Mouse (Mus musculus) liver, embryonic 13.5 days (tissue): ENCODE data around the gene Rxrb. TPM values are rescaled to one million over a fixed set of nuclear protein-coding genes. Genes with fewer than 3 reads are reported as not detected.
"Not testable (repeated sequence)": the region's sequence is repeated elsewhere in the genome, so short reads cannot be mapped to it uniquely, and the experiment has no call there.

Experiments used
- ATAC-seq: fragments of 200-750 bp; cut with Nextera tagmentation; 2 replicates; pipeline ENCODE4 v1.8.0; 2017; ENCODE audit warnings: low read depth, mild to moderate bottlenecking, moderate number of reproducible peaks, moderate library complexity
- DNase-seq: peaks from one replicate; pipeline ENCODE4 v3.0.0; 2022
- H3K27ac ChIP-seq: fragments of 300-500 bp; sonication (generic); 2 replicates; pipeline ENCODE4 v1.5.1; 2015; ENCODE audit warnings: moderate library complexity, mild to moderate bottlenecking, inconsistent platforms
- H3K27me3 ChIP-seq: fragments of 300-500 bp; sonication (generic); 2 replicates; pipeline ENCODE4 v1.6.1; 2015; ENCODE audit warnings: mild to moderate bottlenecking, inconsistent platforms
- H3K36me3 ChIP-seq: fragments of 300-500 bp; sonication (generic); 2 replicates; pipeline ENCODE4 v1.6.1; 2015; ENCODE audit warnings: mild to moderate bottlenecking, inconsistent platforms
- H3K4me1 ChIP-seq: fragments of 300-500 bp; sonication (generic); replicated peaks from 2 replicates; pipeline ENCODE4 v1.6.1; 2015; ENCODE audit warnings: inconsistent platforms
- H3K4me2 ChIP-seq: fragments of 300-500 bp; sonication (generic); 2 replicates; pipeline ENCODE4 v1.6.1; 2015; ENCODE audit warnings: inconsistent platforms, mild to moderate bottlenecking, moderate library complexity
- H3K4me3 ChIP-seq: fragments of 300-500 bp; sonication (generic); replicated peaks from 2 replicates; pipeline ENCODE4 v1.5.1; 2015; ENCODE audit warnings: mild to moderate bottlenecking, inconsistent platforms
- H3K9ac ChIP-seq: fragments of 300-500 bp; sonication (generic); 2 replicates; pipeline ENCODE4 v1.6.1; 2015; ENCODE audit warnings: mild to moderate bottlenecking, inconsistent platforms
- H3K9me3 ChIP-seq: fragments of 300-500 bp; sonication (generic); replicated peaks from 2 replicates; pipeline ENCODE4 v1.6.1; 2016; ENCODE audit warnings: inconsistent platforms
- WGBS: fragments of 180-500 bp; shearing (Covaris S2); methylation state at CpG from one replicate; pipeline ENCODE4 v1.1.7; 2015; ENCODE audit not compliant: insufficient replicate concordance; 5-methylcytosine and 5-hydroxymethylcytosine counted together
- polyA plus RNA-seq: library from polyadenylated mRNA; unstranded; fragments of >200 nt; fragmentation: Nextera tagmentation; extraction: Ambion mirVana; gene quantifications from 2 replicates; pipeline ENCODE4 v1.2.1, GENCODE M21; 2015

The Rxrb gene
- 18.2 and 18.6 TPM in 2 replicates for polyA plus RNA-seq

DNA sequence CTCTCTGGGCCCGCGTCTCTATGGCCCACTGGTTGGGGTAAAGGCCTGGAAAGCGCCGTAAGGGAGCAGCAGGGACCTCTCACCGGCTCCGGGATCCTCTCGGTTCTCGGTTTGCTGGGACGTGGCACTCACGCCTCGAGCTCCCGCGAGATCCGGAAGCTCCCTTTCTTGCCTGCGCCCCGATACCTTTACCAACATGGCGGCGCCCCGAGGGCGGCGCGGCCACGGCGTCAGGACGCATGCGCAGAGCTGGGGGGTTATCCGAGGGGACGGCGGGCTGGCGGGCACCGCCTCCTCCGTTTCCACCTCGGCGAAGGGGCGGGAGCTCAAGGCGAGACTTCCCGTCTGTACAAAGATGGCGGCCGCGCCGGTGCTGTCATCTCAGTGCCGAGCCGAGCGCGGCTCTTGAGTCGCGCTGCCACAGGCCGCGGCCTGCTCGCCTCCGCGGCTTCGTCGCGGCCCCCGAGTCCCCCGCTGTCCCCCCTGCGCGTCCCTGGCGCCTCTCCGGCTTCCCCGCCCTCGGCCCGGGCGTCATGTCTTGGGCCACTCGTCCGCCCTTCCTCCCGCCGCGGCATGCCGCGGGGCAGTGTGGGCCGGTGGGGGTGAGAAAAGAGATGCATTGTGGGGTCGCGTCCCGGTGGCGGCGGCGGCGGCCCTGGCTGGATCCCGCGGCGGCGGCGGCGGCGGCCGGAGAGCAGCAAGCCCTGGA lies at the start of gene Rxrb, which contains the start of gene Slc39a7:
Rxrb (plus strand) TSS at position 348 of the 709 bp plus-strand sequence.
Slc39a7 (minus strand) TSS at position 218 of the 709 bp plus-strand sequence.
- peaks cover 51% of the 10 kb centered on the region for H3K36me3 ChIP-seq
- WGBS, result under 1% methylated on average over 72 of the region's 88 CpGs
- H3K4me1 ChIP-seq, result peaks cover 68% of the 10 kb centered on the region
- peak within 1 kb of the TSS; percentile 93 for H3K9ac ChIP-seq
- no peaks in the 10 kb centered on the region for H3K9me3 ChIP-seq
- peak within 1 kb of the TSS; percentile 92 for H3K27ac ChIP-seq
- peak; percentile 97 for DNase-seq
- H3K27me3 ChIP-seq, result no peaks in the 10 kb centered on the region
- H3K4me2 ChIP-seq, result peak within 1 kb of the TSS; percentile 96
- H3K4me3 ChIP-seq, result peak within 1 kb of the TSS; percentile 94
- ATAC-seq, result peak; percentile 69

DNA sequence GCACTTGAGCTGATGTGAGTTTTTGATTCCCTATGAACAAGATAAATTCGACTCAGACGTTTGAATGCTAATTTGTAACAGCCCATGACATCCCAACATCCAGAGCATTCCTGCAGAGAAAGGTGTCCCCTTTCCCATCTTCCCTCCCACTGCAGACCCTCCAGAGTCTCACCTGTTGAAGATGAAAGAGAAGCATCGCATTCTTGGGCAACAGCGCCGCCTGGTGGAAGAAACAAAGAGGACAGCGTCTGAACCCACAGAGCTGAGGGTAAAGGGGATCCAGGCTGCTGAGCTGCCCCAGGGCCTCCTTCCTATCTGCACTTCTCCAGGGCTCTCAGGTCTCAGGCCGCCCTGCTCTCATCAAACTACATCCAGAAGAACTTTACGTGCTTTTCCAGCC lies 49.5 kb upstream of the Rxrb start:
- not testable (repeated sequence) for ATAC-seq, H3K9me3 ChIP-seq, H3K9ac ChIP-seq, H3K27ac ChIP-seq, H3K36me3 ChIP-seq
- Histone ChIP-seq H3K4me2 (peak overlapping the region; percentile 80), H3K27me3 (peaks cover 30% of the 10 kb centered on the region), H3K4me1 (peaks cover 41% of the 10 kb centered on the region), H3K4me3 (peak overlapping the region; percentile 65; the same call in 1 of the 2 replicates)
- peak; percentile 64 for DNase-seq
- 5% methylated on average over 8 of the region's 8 CpGs for WGBS

DNA sequence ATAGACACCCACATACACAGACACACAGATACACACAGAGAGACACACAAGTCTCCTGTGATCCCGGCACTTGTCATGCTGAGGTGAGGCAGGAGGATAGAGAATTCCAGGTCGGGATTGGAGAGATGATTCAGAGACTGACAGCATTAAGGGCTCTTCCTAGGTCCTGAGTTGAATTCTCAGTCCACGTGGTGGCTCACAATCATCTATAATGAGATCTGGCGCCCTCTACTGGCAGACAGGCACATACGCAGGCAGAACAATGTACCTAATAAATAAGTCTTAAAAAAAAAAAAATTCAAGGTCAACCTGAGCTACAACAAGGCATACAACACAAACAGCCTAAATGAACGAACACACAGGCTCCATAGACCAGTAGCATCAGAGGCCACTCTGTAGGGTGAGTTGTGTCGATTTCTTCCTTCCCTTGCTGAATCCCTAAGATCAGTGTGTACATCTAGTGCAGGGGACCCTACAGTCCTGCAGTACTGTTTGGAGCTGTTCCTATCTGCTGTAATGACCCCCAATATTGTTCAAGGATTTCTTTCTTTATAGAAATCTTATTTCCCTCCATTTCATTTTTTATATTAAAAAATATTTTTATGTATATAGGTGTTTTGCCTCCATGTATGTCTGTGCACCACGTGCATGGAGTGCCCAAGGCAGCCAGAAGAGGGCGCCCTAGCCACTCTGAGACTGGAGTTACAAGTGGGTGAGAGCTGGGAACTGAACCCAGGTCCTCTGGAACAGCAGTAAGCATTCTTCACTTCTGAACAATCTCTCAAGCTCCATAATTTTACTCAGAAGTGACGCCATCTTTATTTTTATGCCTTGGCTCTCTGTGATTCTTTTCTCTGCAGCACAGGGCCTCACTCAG lies 39.6 kb upstream of the Rxrb start:
- DNase-seq, result peak; percentile 59
- 29% methylated on average over 10 of the region's 10 CpGs for WGBS

DNA sequence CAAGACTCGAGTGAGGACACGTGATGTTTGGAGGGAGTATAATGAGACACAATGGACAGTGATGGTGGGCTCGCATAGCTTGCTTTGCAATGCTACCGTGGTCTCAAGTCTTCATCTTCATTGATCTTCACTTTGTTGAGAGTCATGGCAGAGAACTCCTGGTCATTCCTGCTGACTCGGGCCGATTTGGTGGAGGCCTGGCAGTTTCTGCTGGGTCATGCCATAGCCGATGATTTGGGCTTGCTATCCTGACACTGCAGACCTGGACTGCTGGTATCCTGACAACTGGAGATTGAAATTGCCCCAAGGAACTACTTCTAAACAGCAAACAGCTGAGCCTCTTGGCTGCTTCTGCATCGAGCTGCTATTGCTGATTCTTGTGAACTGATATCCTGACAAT lies 36.7 kb upstream of the Rxrb start:
- H3K27me3 ChIP-seq, result peaks cover 13% of the 10 kb centered on the region
- no peaks in the 10 kb centered on the region for H3K36me3 ChIP-seq
- H3K9me3 ChIP-seq, result no peaks in the 10 kb centered on the region
- DNase-seq, result no peak
- ATAC-seq, result no peak
- no peak overlapping the region for H3K27ac ChIP-seq
- 73% methylated on average over 8 of the region's 8 CpGs for WGBS
- peaks cover 12% of the 10 kb centered on the region for H3K4me1 ChIP-seq
- H3K9ac ChIP-seq, result no peak overlapping the region
- no peak overlapping the region for H3K4me3 ChIP-seq
- H3K4me2 ChIP-seq, result no peak overlapping the region

More for the DNA sequence above, 39.6 kb upstream of the Rxrb start:
- Histone ChIP-seq H3K9me3 (no peaks in the 10 kb centered on the region), H3K9ac (no peak overlapping the region), H3K4me3 (no peak overlapping the region), H3K27me3 (0 out of 2 replicates have a peak, but pooled peaks cover 2% of the 10 kb centered on the region), H3K27ac (no peak overlapping the region), H3K4me2 (no peak overlapping the region), H3K4me1 (no peaks in the 10 kb centered on the region), H3K36me3 (no peaks in the 10 kb centered on the region)
- ATAC-seq, result 0 out of 2 replicates have a peak, but pooled peaks have one; percentile 29

DNA sequence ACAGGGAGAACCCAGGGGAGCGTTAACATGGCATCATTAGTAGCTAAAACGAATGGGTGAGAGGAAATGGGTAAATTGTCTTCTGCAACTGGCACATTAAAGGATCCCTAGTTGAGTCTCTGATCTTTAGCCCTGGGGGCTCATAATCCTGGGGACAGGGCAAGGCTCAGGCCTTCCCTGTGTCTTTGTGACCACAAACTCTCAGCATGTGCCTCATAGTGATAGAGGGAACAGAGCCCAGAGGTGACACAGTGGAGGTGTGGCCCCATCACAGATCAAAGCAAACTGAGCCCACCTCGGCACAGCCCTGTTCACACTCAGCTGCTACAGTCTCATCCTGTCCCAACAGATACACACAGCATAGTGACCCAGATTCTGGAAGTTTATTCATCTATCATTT lies 36.0 kb upstream of the Rxrb start:
- DNase-seq (no peak), ATAC-seq (no peak)
- Histone ChIP-seq H3K9ac (no peak overlapping the region), H3K27me3 (peaks cover 20% of the 10 kb centered on the region), H3K4me1 (peaks cover 18% of the 10 kb centered on the region), H3K9me3 (no peaks in the 10 kb centered on the region), H3K27ac (no peak overlapping the region), H3K36me3 (no peaks in the 10 kb centered on the region), H3K4me2 (no peak overlapping the region), H3K4me3 (no peak overlapping the region)
- WGBS, result 43% methylated on average over 3 of the region's 3 CpGs

DNA sequence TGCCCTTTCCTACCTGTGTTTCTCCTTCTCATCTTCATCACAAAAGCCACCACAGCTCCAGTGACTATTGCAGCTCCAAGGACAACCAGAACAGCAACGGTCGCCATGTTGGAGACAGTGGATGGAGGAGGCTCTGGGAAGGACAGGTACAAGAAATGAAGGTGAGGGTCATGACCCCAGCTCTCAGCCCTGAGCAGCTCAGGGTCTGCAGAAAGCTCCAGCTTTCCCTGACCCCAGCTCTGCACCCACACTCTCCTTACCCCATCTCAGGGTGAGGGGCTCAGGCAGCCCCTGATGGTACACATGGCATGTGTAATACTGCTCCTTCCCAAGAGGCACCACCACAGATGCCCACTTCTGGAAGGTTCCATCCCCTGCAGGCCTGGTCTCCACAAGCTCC lies 34.6 kb upstream of the Rxrb start:
- not testable (repeated sequence) for ATAC-seq

DNA sequence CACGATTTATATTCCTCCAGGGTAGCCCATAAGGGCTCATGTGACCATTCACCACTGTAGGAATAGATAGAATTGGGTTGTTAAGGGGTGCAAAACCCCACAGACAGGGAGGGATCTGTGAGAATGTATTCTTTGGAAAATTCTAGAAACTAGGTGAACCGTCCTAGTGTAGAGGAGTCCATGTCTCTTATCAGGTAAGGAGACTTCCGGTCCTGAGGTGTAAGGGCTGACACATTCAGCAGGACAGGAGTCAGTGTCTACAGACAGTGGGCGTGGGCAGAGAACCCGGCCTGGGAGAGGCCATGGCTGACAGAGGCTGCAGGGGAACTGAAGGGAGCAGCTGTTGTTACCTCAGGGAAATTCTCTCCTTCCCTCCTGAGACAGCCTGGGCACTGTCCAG lies 32.9 kb upstream of the Rxrb start:
- H3K36me3 ChIP-seq, DNase-seq, H3K9ac ChIP-seq, ATAC-seq, H3K9me3 ChIP-seq, H3K27ac ChIP-seq: not testable (repeated sequence)
- peaks cover 36% of the 10 kb centered on the region for H3K27me3 ChIP-seq
- H3K4me1 ChIP-seq, result peaks cover 18% of the 10 kb centered on the region
- peak overlapping the region; percentile 98 for H3K4me2 ChIP-seq
- 31% methylated on average over 5 of the region's 5 CpGs for WGBS
- peak overlapping the region; percentile 69 for H3K4me3 ChIP-seq

More for the DNA sequence above, 34.6 kb upstream of the Rxrb start:
- 74% methylated on average over 2 of the region's 2 CpGs for WGBS
- not testable (repeated sequence) for H3K4me2 ChIP-seq, H3K27ac ChIP-seq, DNase-seq, H3K36me3 ChIP-seq, H3K9ac ChIP-seq, H3K9me3 ChIP-seq, H3K4me3 ChIP-seq
- H3K4me1 ChIP-seq, result peaks cover 18% of the 10 kb centered on the region
- H3K27me3 ChIP-seq, result peaks cover 32% of the 10 kb centered on the region

DNA sequence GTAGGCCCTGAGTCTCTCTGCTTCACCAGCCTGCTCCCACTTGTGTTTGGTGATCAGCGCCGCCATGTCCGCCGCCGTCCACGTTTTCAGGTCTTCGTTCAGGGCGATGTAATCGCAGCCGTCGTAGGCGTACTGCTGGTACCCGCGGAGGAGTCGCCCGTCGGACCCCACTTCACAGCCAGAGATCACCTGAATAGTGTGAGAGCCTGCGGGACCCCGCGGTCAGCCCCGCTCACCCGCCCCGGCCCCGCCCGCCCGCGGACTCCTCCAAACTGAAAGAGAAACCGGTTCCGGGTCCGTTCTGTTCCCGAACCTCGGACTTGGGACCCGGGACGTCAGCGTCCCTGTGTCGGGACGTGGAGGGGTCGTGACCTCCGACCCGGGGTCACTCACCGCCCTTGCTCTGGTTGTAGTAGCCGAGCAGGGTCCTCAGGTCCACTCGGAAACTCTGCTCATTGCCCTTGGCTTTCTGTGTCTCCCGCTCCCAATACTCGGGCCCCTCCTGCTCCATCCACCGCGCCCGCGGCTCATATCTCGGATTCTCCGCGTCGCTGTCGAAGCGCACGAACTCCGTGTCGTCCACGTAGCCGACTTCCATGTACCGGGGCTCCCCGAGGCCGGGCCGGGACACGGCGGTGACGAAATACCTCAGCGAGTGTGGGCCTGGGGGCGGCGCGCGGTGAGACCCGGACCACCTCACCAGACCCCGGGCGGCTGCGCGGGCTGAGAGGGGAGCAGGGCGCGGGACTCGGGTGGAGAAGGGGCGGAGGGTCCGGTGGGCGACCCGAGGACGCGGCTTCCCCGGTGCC lies 32.1 kb upstream of the Rxrb start:
- WGBS, result 1% methylated on average over 87 of the region's 87 CpGs
- Histone ChIP-seq H3K4me1 (peaks cover 18% of the 10 kb centered on the region), H3K9me3 (no peaks in the 10 kb centered on the region), H3K27me3 (peaks cover 36% of the 10 kb centered on the region), H3K4me2 (peak overlapping the region; percentile 98), H3K36me3 (no peaks in the 10 kb centered on the region), H3K4me3 (peak overlapping the region; percentile 69), H3K27ac (peak overlapping the region; percentile 58), H3K9ac (peak overlapping the region; percentile 75)
- ATAC-seq, result peak; percentile 42
- DNase-seq, result peak; percentile 23

DNA sequence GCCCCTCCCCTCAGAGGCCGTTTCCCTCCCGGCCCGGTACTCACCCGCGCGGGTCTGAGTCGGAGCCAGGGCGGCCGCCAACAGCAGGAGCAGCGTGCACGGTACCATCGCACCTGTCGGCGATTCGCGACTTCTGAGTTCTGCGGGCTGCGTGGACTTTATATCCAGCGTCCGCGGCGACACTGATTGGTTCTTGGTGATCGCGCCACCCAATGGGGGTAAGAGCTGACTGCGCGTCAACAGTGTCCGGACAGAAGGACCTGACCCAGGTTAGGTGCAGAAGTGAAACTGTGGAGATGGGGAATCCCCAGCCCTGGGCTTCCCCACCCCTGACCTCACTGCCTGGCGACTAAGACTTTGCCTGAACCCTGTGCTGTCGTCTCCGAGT lies 31.5 kb upstream of the Rxrb start, which contains the start of gene H2-K1:
H2-K1 (minus strand) TSS at position 198 of the 388 bp plus-strand sequence.
- peaks cover 36% of the 10 kb centered on the region for H3K27me3 ChIP-seq
- no peaks in the 10 kb centered on the region for H3K9me3 ChIP-seq
- peak within 1 kb of the TSS; percentile 75 for H3K9ac ChIP-seq
- peak within 1 kb of the TSS; percentile 69 for H3K4me3 ChIP-seq
- DNase-seq (peak; percentile 65), ATAC-seq (peak; percentile 84)
- peak within 1 kb of the TSS; percentile 58 for H3K27ac ChIP-seq
- WGBS, result 1% methylated on average over 29 of the region's 30 CpGs
- no peaks in the 10 kb centered on the region for H3K36me3 ChIP-seq
- peak within 1 kb of the TSS; percentile 98 for H3K4me2 ChIP-seq
- H3K4me1 ChIP-seq, result peaks cover 18% of the 10 kb centered on the region

DNA sequence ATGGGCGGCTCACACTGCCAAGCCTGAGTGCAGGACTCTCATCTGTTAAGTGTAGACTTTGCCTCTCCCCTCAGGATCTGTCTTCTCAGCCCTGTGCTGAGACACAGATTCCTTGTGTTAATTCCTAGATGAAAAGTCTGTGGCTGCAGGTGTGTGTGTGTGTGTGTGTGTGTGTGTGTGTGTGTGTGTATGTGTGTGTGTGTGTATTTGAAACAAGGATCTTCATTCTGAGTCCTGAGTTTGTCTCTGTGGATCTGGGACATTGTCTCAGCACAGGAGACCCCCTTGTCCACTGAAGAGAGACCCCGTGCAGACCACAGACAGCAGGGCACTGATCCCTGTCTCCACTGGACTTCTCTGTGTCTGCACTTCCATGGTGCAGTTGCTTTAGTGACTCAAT lies 30.8 kb upstream of the Rxrb start:
- DNase-seq, H3K9ac ChIP-seq, ATAC-seq, H3K9me3 ChIP-seq, H3K27ac ChIP-seq, H3K36me3 ChIP-seq: not testable (repeated sequence)
- 47% methylated on average over 2 of the region's 2 CpGs for WGBS
- peak overlapping the region; percentile 69; the same call in 1 of the 2 replicates for H3K4me3 ChIP-seq
- H3K4me1 ChIP-seq, result peaks cover 18% of the 10 kb centered on the region
- peak overlapping the region; percentile 98 for H3K4me2 ChIP-seq
- peaks cover 42% of the 10 kb centered on the region for H3K27me3 ChIP-seq
